Mouse (Mus musculus) embryonic fibroblast, embryonic 13.5 days (primary cell): ENCODE results near the gene Ten1.

Experiments used
- CTCF ChIP-seq: IDR thresholded peaks from 2 replicates; pipeline ENCODE4 v1.5.1; 2011; ENCODE audit warnings: mild to moderate bottlenecking, control low read depth, low read length, moderate library complexity, borderline replicate concordance; ENCODE audit not compliant: insufficient read depth
- POLR2A ChIP-seq: IDR thresholded peaks from 2 replicates; pipeline ENCODE4 v1.6.1; 2011; ENCODE audit warnings: low read depth, mild to moderate bottlenecking, control low read depth, low read length, moderate library complexity

- TF ChIP-seq CTCF = no peak
- TF ChIP-seq POLR2A = no peak
Measured at GRCm38 (mm10) chr11:116198132-116198531, 523 bp upstream of the Ten1 start.
